Mouse (Mus musculus): ENCODE results near the gene Mtus2.

Gene Mtus2

DNA sequence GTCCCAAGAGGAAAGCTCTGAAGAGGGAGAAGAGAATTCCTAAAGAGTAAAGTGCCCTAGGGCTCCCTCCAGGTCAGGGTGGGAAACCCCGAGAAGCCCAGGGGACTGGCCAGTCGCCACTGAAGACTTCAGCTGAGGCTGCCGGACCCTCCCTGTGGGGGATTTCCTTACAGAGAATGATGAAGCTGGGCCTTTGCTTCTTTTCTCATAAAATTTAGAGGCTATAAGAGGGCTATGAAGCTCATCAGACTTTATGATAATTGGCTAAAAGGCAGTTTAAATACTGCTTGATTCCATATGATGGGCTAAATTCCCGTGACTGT is 224.1 kb downstream of the Mtus2 start:
- no peak for DNase-seq (ENCODE audit: low spot score in 2 of 2)

DNA sequence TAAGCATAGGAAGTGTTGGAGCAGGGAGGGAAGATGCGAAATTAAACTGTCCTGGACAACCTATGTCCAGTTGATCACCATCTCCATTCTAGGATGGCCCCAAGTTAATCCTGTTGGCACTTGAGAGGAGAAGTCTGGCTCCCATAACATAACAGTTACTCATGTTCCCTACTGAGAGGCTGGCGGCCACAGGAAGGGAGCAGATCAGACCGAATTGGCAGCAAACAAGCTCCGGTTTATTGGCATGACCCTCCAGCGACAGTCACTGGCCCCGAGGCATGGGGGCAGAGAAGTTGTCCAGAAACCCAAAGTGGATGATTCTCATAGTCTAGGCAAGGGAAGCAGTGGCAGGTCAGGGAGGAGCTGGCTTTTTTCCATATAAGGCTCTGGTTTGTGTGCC is 224.8 kb downstream of the Mtus2 start:
- no peak for DNase-seq (ENCODE audit: low spot score in 2 of 2)

GRCm38 (mm10) chr5:148185898-148186297 is 228.8 kb downstream of the Mtus2 start:
- DNase-seq (ENCODE audit: low spot score in 2 of 2): no peak

DNA sequence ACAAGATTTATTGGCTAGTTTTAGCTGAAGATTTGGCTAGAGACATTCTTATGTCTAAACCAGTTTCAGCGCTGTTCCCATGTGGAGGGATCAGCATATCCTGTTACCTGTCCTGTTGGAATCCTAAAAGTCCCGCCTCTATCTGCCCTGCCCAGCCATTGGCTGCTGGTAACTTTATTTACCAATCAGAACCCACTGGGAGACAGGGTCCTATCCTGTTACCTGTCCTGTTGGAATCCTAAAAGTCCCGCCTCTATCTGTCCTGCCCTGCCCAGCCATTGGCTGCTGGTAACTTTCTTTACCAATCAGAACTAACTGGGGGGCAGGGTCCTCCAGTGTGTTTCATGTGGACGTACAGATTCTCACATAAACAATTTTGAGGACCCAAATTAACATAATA is 234.3 kb downstream of the Mtus2 start:
- DNase-seq (ENCODE audit: low spot score in 2 of 2): no peak

- no peak for DNase-seq (ENCODE audit: low spot score in 2 of 2)
Measured at GRCm38 (mm10) chr5:148211831-148212230, 254.7 kb downstream of the Mtus2 start.

GRCm38 (mm10) chr5:148216786-148217185 is 259.7 kb downstream of the Mtus2 start:
- no peak for DNase-seq (ENCODE audit: low spot score in 2 of 2)

DNA sequence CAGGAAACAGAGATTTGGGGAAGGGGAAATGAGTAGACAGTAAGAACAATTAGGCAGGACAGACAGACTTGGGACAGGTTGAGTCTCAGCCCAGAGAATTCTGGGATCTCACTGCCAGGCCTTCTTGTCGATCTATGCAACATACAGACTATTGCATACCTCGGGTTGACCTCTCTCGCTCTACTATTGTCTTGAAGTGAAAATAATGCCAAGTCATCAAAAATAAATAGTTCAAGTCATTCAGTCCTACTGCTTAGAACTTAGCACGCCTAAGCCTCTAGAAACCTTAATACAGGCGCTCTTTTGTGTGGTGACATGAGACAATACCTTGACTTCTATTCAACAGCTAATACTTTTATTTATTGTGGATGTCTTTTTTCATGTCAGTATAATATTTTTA is 265.8 kb downstream of the Mtus2 start:
- DNase-seq (ENCODE audit: low spot score in 2 of 2): no peak

- no peak for DNase-seq (ENCODE audit: low spot score in 2 of 2)
Measured at GRCm38 (mm10) chr5:148224004-148224403, 266.9 kb downstream of the Mtus2 start.

- no peak for DNase-seq (ENCODE audit: low spot score in 2 of 2)
Measured at GRCm38 (mm10) chr5:148233714-148234113, 276.6 kb downstream of the Mtus2 start.

DNA sequence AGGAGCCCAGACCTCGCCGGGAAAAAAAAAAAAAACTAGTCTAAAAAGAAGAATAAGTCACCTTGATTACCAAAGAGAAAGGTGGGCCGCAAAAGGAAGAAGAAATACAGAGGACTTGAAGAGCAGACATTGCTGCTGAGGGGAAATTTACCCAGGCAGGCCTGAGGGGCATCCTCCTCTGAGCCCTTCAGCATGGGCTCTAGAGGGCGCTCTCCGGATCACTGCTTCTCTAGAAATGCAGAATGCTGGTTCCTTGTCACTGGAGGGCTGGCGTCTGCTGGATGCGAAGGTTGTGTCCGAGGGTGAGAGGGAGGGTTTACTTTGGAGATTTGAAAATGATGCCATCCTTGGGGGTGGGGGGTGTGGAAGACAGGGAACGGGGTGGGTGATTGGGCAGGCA is 279.5 kb downstream of the Mtus2 start:
- DNase-seq (ENCODE audit: low spot score in 2 of 2): no peak

GRCm38 (mm10) chr5:148239067-148239466 is 281.9 kb downstream of the Mtus2 start:
- no peak for DNase-seq (ENCODE audit: low spot score in 2 of 2)

- DNase-seq (ENCODE audit: low spot score in 2 of 2): no peak
Measured at GRCm38 (mm10) chr5:148239757-148240156, 282.6 kb downstream of the Mtus2 start.

DNA sequence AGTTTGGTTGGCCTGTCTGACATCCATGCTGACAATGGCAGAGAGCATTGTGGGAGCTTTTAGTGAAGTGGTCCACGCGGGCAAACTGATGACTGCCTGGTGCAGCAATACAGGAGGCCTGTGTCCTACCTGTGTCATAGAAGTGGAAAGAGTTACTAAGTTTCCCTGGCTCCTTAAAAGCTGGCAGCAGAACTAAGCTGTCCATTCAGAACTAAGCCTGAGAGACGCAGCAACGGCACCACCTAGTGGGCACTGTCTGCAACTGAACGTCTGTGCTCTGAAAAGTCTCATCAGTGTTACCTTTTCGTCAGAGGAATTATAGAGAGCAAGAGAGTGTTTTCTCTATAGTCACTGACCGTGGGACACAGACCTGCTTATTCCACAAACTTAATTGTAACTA is 284.8 kb downstream of the Mtus2 start:
- peak; percentile 30 to 80 for DNase-seq (ENCODE audit: low spot score in 2 of 2)

GRCm38 (mm10) chr5:148244471-148244870 is 287.4 kb downstream of the Mtus2 start:
- no peak for DNase-seq (ENCODE audit: low spot score in 2 of 2)

- DNase-seq (ENCODE audit: low spot score in 2 of 2): no peak
Measured at GRCm38 (mm10) chr5:148245386-148245785, 288.3 kb downstream of the Mtus2 start.

- DNase-seq (ENCODE audit: low spot score in 2 of 2): no peak
Measured at GRCm38 (mm10) chr5:148248236-148248635, 291.1 kb downstream of the Mtus2 start.

GRCm38 (mm10) chr5:148251847-148252246 is 294.7 kb downstream of the Mtus2 start:
- no peak for DNase-seq (ENCODE audit: low spot score in 2 of 2)

- no peak for DNase-seq (ENCODE audit: low spot score in 2 of 2)
Measured at GRCm38 (mm10) chr5:148262016-148262415, 304.9 kb downstream of the Mtus2 start.

- peak; percentile 45 to 50 for DNase-seq (ENCODE audit: low spot score in 2 of 2)
Measured at GRCm38 (mm10) chr5:148264819-148265707, 307.9 kb downstream of the Mtus2 start.

GRCm38 (mm10) chr5:148266841-148267240 is 309.7 kb downstream of the Mtus2 start:
- no peak for DNase-seq (ENCODE audit: low spot score in 2 of 2)

- no peak for DNase-seq (ENCODE audit: low spot score in 2 of 2)
Measured at GRCm38 (mm10) chr5:148267446-148267845, 310.3 kb downstream of the Mtus2 start.

DNA sequence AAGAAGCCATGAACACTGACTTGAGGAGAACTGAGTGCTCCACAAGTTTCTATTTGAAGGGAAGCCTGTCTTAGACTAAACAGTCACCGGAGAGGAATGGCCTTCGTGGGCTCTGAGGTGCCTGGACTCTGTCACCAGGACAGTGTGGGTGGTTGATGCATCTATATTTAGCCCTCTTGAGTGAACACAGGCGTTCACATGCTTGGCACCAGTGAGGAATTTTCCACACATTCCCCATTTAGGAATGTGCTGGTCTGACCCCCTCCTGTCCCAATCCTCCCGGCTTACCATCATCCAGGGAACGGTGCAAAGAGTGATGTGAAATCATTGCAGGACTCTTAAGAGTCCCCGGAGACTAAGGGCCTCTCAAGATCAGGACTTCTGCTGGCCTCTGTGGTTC is 314.9 kb downstream of the Mtus2 start:
- no peak for DNase-seq (ENCODE audit: low spot score in 2 of 2)

GRCm38 (mm10) chr5:148272771-148273170 is 315.7 kb downstream of the Mtus2 start:
- DNase-seq (ENCODE audit: low spot score in 2 of 2): no peak

DNA sequence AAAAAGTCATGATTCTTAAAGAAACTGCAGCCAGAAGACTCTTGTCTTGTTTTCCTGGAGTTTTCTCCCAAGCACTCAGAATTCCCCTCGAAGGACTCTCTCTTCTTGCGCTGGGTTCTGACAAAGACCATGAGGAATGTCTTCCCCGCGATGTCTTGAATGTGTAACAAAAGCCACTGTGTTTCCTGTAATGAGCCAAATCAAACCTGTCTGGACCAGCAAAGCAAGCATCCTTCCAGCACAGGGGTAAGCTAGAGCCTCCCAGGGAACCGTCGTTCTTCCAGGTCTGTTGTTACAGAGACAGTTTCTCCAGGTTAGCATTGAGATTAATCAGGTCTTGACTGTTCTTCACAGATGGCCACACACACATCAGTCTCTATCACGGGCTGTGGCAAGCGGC is 321.1 kb downstream of the Mtus2 start:
- DNase-seq (ENCODE audit: low spot score in 2 of 2): no peak

Data from frontal cortex, postnatal 14 days (tissue).